Mouse (Mus musculus): Measurements from ENCODE around the gene Kcng3.
A peak's percentile ranks its signal among the peaks of the same experiment; 100 is the strongest.

Gene Kcng3

GRCm38 (mm10) chr17:83630787-83631678 is 662 bp downstream of the Kcng3 start:
- DNase-seq (ENCODE audit: low spot score): peak; percentile 16

- no peak for DNase-seq (ENCODE audit: low spot score)
Measured at GRCm38 (mm10) chr17:83613907-83614306, 17.8 kb downstream of the Kcng3 start.

- no peak for DNase-seq (ENCODE audit: low spot score)
Measured at GRCm38 (mm10) chr17:83609532-83609931, 22.2 kb downstream of the Kcng3 start.

- DNase-seq (ENCODE audit: low spot score): no peak
Measured at GRCm38 (mm10) chr17:83600976-83601375, 30.7 kb downstream of the Kcng3 start.

- DNase-seq (ENCODE audit: low spot score): no peak
Measured at GRCm38 (mm10) chr17:83595966-83596365, 35.7 kb downstream of the Kcng3 start.

- no peak for DNase-seq (ENCODE audit: low spot score)
Measured at GRCm38 (mm10) chr17:83594526-83594925, 37.2 kb downstream of the Kcng3 start.

- DNase-seq (ENCODE audit: low spot score): no peak
Measured at GRCm38 (mm10) chr17:83593396-83593795, 38.3 kb downstream of the Kcng3 start.

- DNase-seq (ENCODE audit: low spot score): no peak
Measured at GRCm38 (mm10) chr17:83588663-83589341, 42.9 kb downstream of the Kcng3 start.

- DNase-seq (ENCODE audit: low spot score): no peak
Measured at GRCm38 (mm10) chr17:83587731-83588130, 44.0 kb downstream of the Kcng3 start.

GRCm38 (mm10) chr17:83582585-83582984 is 49.1 kb downstream of the Kcng3 start:
- DNase-seq (ENCODE audit: low spot score): no peak

- no peak for DNase-seq (ENCODE audit: low spot score)
Measured at GRCm38 (mm10) chr17:83580734-83581133, 51.0 kb downstream of the Kcng3 start.

GRCm38 (mm10) chr17:83576810-83577371 is 54.8 kb downstream of the Kcng3 start:
- DNase-seq (ENCODE audit: low spot score): no peak

GRCm38 (mm10) chr17:83574615-83575014 is 57.1 kb downstream of the Kcng3 start:
- no peak for DNase-seq (ENCODE audit: low spot score)

GRCm38 (mm10) chr17:83573128-83573527 is 58.6 kb downstream of the Kcng3 start:
- DNase-seq (ENCODE audit: low spot score): no peak

GRCm38 (mm10) chr17:83572366-83572765 is 59.3 kb downstream of the Kcng3 start:
- DNase-seq (ENCODE audit: low spot score): no peak

GRCm38 (mm10) chr17:83567375-83567774 is 64.3 kb downstream of the Kcng3 start:
- DNase-seq (ENCODE audit: low spot score): no peak

- no peak for DNase-seq (ENCODE audit: low spot score)
Measured at GRCm38 (mm10) chr17:83565506-83565905, 66.2 kb downstream of the Kcng3 start.

- no peak for DNase-seq (ENCODE audit: low spot score)
Measured at GRCm38 (mm10) chr17:83564119-83564820, 67.4 kb downstream of the Kcng3 start.

GRCm38 (mm10) chr17:83563703-83564111 is 68.0 kb downstream of the Kcng3 start:
- DNase-seq (ENCODE audit: low spot score): peak; percentile 38

GRCm38 (mm10) chr17:83562153-83563010 is 69.3 kb downstream of the Kcng3 start:
- no peak for DNase-seq (ENCODE audit: low spot score)

- DNase-seq (ENCODE audit: low spot score): no peak
Measured at GRCm38 (mm10) chr17:83559081-83559480, 72.6 kb downstream of the Kcng3 start.
